Mouse (Mus musculus) embryo, embryonic 11 days (tissue): ENCODE measurements at regions not wholly inside any gene's neighbourhood (a gene's known extent, or its start where the extent isn't known, plus 50 kb on each side); places are given as distances from the start of the nearest gene placed in this dataset.
A peak's percentile ranks its signal among the peaks of the same experiment; 100 is the strongest.

Experiments used
- DNase-seq: peaks from one replicate; pipeline ENCODE4 v3.0.0-alpha.2; 2015

DNA sequence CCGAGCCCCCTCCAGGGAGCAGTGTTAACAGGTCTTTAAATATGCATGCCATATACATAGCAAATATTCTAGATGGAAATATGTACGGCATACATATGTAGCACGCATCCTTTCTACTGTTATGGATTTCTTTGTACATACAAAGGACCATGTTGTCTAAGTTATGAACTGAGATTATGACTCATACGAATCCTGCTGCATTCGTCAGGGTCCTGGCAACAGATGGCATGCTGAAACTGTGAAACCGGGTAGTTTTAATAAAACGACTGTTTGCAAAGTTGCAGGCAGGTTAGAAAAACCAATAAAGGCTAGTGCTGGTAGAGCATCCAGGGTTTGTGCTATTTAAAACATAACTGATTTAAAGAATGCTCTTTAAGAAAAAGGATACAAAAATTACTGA is 88.8 kb upstream of the Tlk1 start:
- DNase-seq = no peak

DNA sequence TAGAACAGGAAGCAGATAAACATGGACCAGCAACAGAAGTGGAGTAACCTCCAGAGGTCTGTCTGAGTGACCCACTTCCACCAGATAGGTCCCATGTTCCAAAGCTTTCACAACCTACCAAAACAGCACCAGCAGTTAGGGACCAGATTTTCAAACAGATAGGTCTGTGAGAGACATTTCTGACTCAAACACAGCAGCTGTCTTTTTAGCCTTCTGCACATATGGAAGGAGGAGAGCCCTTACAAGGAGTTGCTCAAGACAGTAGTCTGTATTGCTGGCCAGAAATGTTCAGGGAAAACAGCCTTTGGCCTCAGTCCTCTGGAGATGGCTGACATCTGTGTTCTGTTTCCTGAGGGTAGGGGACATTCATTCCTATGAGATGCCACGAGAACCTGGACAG is 83.9 kb upstream of the Tlk1 start:
- no peak for DNase-seq

- DNase-seq = peak; percentile 56
These were observed 83.1 kb upstream of the Tlk1 start for GRCm38 (mm10) chr2:70908579-70908978.

DNA sequence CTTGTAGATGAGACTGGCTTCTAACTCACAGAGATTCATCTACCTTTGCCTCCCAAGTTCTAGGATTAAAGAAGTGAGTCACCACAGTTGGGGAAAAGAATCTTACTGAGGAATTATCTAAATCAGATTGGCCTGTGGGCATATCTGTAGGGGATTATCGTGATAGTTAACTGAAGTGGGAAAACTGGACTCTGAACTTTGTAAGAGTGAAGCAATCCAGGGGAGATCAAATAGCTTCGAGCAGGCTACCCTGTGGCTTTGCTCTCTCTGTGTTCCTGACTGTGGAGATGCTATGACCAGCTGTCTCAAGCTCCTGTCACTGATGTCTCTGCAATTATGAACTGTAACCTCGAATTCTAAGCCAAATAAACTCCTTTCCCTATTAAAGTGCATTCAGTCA is 80.7 kb upstream of the Tlk1 start:
- no peak for DNase-seq

DNA sequence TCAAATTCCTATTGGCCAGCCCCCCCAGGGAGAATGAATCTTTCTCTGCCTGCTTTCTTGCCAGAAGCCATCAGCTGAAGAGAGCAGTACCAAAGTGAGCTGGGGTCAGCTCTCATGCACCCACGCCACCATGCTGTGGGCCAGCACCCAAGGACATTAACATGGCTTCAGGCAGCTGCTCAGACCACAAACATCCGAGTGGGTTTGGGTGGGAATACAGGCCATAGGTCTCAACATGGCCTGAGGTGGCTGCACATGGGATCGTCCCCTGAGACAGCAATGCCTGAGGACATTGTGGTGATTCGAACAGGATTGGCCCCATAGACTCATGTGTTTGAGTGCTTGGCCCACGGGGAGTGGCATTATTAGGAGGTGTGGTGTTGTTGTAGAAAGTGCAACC is 78.9 kb upstream of the Tlk1 start:
- DNase-seq = no peak

DNA sequence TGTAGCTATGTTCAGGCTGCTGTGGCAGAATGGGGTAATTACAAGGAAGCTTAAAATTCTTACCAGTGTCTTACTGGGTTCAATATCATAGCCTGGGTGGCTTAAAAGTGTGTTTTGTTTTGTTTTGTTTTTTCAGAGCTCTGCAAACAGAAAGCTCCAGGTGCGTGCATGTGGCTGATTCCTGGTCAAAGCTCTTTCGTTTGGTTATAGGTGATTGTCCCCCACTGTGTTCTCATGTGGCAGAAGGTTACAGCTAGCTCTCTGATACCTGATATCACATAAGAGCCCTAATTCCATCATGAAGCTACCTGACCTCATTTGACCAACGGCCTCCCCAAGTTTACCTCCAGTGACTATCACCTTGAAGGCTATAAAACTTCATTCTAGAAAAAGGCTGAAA is 76.7 kb upstream of the Tlk1 start:
- no peak for DNase-seq

GRCm38 (mm10) chr2:70901479-70901878 is 76.0 kb upstream of the Tlk1 start:
- no peak for DNase-seq

DNA sequence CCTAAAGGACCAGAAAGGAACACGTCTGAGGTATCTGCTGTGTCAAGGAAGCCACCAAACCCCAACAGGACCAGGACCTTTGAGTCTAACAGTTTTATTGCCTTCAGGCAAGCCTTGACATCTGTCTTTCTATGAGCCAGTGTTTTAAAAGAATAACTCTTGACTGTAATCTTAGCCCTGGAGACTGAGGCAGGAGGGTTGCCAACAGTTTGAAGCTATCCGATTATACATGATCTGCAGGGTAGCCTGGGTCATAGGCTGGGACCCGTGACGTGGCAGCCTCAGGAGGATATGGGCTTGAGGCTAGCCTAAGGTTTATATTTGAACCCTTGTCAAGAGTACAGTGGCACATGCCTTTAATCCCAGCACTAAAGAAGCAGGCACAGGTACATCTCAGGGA is 73.5 kb upstream of the Tlk1 start:
- DNase-seq = no peak

- DNase-seq = no peak
These were observed 72.9 kb upstream of the Tlk1 start for GRCm38 (mm10) chr2:70898396-70898795.

DNA sequence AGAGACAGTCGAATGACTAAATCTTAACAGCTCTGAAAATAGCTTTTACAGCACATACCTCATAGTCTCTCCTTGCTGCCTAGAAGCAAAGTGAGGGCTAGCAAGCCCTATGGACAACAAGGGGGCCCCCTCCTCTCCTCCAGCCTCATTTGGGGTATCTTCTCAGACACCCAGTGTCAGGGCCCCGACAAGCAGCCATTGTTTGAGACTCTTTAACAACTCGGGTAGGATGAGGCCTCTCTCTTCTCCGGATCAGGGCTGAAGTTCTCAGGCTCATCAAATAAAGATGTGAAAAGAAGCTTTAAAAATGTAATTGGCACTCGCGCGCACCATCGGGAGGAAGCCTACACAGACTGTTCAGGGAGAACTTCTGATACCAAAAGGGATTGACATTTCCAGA is 71.8 kb upstream of the Tlk1 start:
- DNase-seq = no peak

- no peak for DNase-seq
These were observed 64.1 kb upstream of the Tlk1 start for GRCm38 (mm10) chr2:70889522-70890100.

GRCm38 (mm10) chr2:70888840-70889469 is 63.4 kb upstream of the Tlk1 start:
- no peak for DNase-seq

DNA sequence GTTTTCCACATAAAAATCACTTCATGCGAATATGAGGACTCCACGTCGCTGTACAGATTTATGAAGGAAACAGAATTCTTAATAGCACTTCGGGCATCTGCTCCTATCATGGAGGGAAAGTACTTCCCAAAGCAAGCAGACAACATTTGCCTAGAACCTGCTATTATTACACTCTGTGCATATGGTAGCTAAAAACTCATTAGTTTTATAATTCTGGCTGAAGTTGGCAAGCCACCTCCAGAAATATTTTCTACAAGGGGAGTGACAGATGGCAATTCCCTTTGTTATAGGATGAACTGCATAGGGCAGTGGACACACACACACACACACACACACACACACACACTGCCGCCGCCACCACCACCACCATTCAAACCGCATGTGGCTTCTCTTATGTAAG is 61.3 kb upstream of the Tlk1 start:
- DNase-seq = no peak

- DNase-seq = no peak
These were observed 60.1 kb upstream of the Tlk1 start for GRCm38 (mm10) chr2:70885674-70886073.

DNA sequence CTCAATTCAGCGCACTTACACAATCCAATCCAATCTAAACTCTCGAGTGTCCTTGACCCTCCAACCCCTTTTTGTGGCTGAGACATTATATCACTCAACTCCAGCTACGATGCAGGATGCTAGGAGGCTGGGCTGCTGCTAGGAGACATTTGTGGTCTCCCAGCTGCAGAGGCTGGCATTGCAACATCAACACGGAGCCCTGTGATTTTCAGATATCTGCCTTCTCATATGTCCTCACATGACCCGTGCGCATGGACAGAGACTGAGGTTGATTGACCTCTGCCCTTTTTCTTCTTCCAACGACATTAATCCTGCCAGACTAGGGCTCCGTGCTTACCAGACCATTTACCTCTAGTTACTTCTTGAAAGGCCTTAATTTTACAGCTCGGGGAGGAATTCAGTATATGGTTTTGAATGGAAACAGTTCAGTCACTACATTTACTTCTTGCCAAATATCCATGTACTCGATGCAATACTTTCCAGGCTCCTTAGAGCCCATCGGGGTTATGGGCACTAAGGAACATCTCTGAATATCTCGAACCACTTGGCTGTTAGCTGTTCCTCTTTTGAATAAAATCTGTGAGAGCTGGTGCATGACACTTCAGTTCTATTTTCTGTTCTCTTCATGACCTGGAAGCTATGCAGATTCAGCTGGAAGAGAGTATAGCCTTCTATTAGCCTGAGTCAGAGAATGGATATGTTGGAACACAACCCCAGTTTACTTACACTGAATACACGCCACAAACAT is 52.0 kb upstream of the Tlk1 start:
- DNase-seq = no peak

GRCm38 (mm10) chr2:70876251-70876650 is 50.7 kb upstream of the Tlk1 start:
- DNase-seq = no peak
